Mouse (Mus musculus): Measurements from ENCODE around the gene Rassf5. TPM values are rescaled to one million over a fixed set of nuclear protein-coding genes. Genes with fewer than 3 reads are reported as not detected.
A peak's percentile ranks its signal among the peaks of the same experiment; 100 is the strongest.
"Not testable (repeated sequence)": the region's sequence is repeated elsewhere in the genome, so short reads cannot be mapped to it uniquely, and the experiment has no call there.

The Rassf5 gene
- total RNA-seq, 2 experiments from 2014 or later: 48.5 to 48.9 TPM

DNA sequence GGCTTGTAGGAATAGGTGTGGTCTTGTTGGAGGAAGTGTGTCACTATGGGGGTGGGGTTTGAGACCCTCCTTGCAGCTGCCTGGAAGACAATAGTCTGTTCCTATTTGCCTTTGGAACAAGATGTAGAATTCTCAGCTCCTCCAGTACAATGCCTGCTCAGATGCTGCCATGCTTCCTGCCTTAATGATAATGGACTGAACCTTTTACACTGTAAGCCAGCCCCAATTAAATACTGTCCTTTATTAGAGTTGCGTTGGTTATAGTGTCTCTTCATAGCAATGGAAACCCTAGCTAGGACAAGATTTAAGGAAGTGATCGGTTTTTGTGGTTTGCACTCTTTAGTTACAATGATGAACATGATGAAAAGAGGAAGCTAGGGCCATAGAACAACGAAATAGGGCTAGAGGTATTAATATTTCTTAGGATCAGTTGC, 98.9 kb downstream of the Rassf5 start:
- peak; percentile 97 for ATAC-seq (replicated peaks; ENCODE audit: poor library complexity, severe bottlenecking)

GRCm38 (mm10) chr1:131145222-131145621, 99.8 kb downstream of the Rassf5 start:
- ATAC-seq (replicated peaks; ENCODE audit: poor library complexity, severe bottlenecking): not testable (repeated sequence)

- no peak for ATAC-seq (replicated peaks; ENCODE audit: poor library complexity, severe bottlenecking)
These were observed 102.6 kb downstream of the Rassf5 start for GRCm38 (mm10) chr1:131142472-131142871.

DNA sequence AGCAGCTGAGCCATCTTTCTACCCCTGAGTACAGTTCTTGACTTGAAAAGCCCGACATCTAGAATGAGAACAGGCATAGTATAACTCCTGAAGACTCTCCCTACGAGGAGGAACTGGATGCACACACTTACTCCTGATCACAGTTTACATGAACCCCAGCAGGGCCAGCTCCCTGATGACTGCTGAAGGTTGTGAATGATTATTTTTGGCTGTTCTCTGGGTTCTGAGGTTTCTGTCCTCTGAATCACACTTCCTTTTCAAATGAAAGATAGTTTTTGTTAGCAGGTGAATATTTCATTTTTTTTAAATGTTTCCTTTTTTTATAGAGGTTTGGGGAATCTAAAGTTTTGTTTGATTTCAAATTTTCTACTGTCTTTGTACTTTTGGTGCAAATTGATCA, 103.6 kb downstream of the Rassf5 start:
- ATAC-seq (replicated peaks; ENCODE audit: poor library complexity, severe bottlenecking): no peak

- peak; percentile 57 for ATAC-seq (replicated peaks; ENCODE audit: poor library complexity, severe bottlenecking)
These were observed 105.7 kb downstream of the Rassf5 start for GRCm38 (mm10) chr1:131139102-131140095.

GRCm38 (mm10) chr1:131138191-131139016, 106.7 kb downstream of the Rassf5 start, which contains the start of gene Dyrk3:
Gene Dyrk3, minus strand, starts transcription at chr1:131138340.
- ATAC-seq (replicated peaks; ENCODE audit: poor library complexity, severe bottlenecking): peak; percentile 68

DNA sequence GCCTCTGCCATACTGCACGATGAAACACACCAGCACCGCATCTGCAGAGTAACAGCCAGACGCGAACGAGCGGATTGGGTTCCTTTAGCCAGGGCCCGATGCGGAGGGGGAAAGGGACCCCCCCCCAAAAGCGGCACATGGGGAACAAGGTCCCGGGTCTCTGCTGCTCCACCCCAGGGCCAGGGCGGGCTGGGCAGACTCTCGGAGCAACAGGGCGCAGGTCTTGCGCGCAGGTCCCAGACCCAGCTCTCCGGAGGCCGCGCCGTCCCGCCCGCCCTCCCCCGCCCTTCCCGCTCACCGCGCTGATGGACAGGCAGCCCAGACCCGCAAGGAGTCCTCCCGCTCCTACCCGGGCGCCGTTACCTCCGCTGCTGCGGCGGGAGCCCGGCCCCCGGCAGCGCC, 107.3 kb downstream of the Rassf5 start:
- no peak for ATAC-seq (replicated peaks; ENCODE audit: poor library complexity, severe bottlenecking)

DNA sequence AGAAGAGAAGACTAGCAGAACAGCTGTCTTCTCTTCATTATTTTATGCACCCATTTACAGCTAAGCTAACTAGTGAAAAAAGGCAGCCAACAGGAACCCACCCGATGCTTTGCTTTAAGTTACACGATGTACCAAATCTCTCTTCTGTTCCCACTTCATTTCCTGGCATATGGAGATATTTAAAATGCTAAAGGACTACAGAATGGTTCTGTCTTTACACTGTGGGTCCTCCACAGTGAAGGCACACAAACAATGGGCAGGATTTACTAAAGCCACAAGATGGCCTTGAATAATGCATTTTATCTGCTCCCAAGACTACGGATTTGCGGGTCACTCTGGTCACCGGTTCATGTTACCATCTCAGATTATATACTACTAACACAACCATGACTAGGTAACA, 107.9 kb downstream of the Rassf5 start:
- ATAC-seq (replicated peaks; ENCODE audit: poor library complexity, severe bottlenecking): no peak

GRCm38 (mm10) chr1:131135960-131136629, 109.0 kb downstream of the Rassf5 start:
- ATAC-seq (replicated peaks; ENCODE audit: poor library complexity, severe bottlenecking): peak; percentile 17

DNA sequence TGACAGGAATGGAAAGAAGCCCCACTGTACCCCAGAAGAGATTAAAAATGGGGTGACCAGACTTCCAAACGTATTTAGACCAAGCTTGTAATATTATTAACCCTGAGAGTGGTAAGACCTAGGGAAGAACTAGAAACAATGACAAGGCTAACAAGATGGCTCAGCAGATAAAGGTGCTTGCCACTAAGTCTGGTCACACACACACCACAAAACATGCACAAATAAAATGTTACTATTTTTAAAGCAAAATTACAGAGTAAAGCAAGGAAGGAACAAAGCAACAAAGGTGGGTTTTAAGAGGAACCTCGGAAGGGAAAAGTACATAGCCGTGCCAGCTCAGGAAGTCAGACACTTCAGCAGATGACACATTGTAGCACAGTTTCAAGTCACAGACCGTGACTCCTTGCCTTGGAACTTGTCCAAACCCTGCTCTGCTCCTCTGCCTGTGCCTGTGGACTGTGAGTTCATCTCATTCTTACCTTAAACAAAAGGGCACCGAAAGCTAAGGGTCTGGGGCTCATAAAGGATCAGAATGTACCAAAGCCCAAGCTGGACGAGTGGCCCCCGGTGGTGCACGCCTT, 110.0 kb downstream of the Rassf5 start:
- ATAC-seq (replicated peaks; ENCODE audit: poor library complexity, severe bottlenecking): no peak

DNA sequence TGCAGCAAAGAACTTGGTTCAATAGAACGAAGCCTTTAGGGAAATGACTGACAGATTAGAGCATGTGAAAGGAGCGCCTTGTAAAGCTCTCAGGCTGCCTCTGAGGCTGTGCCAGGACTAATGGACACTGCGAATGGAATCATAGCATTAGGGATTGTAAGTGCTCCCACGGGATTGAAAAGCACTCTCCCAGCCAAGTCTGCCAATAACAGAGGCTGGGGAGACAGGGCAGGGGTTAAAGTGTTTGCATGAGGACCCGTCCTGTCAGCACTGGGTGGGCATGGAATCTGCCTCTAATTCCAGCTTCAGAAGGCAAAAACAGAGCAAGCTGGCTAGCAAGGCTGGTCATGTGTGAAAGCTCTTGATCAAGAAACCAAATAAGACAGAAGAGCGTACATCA, 110.8 kb downstream of the Rassf5 start:
- ATAC-seq (replicated peaks; ENCODE audit: poor library complexity, severe bottlenecking): no peak

Other genes with a start within 250 kb of the Rassf5 start
- gene Il10, start 225.4 kb downstream of the Rassf5 start, total RNA-seq (2014; fragmentation: Nextera tagmentation): not detected in 2 replicates
- gene Il10, start 225.4 kb downstream of the Rassf5 start, total RNA-seq (2017): not detected in 2 replicates
- gene Mapkapk2, start 147.4 kb downstream of the Rassf5 start, total RNA-seq (2014; fragmentation: Nextera tagmentation): 212 and 254 TPM in 2 replicates
- 209 and 233 TPM in 2 replicates for gene Mapkapk2, start 147.4 kb downstream of the Rassf5 start, total RNA-seq (2017)
- gene Dyrk3, start 106.9 kb downstream of the Rassf5 start, total RNA-seq (2014; fragmentation: Nextera tagmentation): 6.1 and 6.2 TPM in 2 replicates
- gene Dyrk3, start 106.9 kb downstream of the Rassf5 start, total RNA-seq (2017): 4.1 and 6.3 TPM in 2 replicates
- 43.3 and 44.9 TPM in 2 replicates for gene Eif2d, start 92.1 kb downstream of the Rassf5 start, total RNA-seq (2014; fragmentation: Nextera tagmentation)
- gene Eif2d, start 92.1 kb downstream of the Rassf5 start, total RNA-seq (2017): 17.1 and 25.6 TPM in 2 replicates
- 57.6 and 57.9 TPM in 2 replicates for gene Ikbke, start 34.3 kb upstream of the Rassf5 start, total RNA-seq (2014; fragmentation: Nextera tagmentation)
- 26.2 and 31.7 TPM in 2 replicates for gene Ikbke, start 34.3 kb upstream of the Rassf5 start, total RNA-seq (2017)

Data from granulocyte monocyte progenitor cell, adult 5-6 weeks (primary cell).